Mouse (Mus musculus) naive thymus-derived CD4-positive, alpha-beta T cell, adult 2 months (primary cell): ENCODE measurements around the gene Ccar1.
"Not testable (repeated sequence)": the region's sequence is repeated elsewhere in the genome, so short reads cannot be mapped to it uniquely, and the experiment has no call there.

Source experiments
- DNase-seq: peaks from one replicate; pipeline ENCODE4 v3.0.0-alpha.2; 2011; ENCODE audit warnings: low read depth

The Ccar1 gene

DNA sequence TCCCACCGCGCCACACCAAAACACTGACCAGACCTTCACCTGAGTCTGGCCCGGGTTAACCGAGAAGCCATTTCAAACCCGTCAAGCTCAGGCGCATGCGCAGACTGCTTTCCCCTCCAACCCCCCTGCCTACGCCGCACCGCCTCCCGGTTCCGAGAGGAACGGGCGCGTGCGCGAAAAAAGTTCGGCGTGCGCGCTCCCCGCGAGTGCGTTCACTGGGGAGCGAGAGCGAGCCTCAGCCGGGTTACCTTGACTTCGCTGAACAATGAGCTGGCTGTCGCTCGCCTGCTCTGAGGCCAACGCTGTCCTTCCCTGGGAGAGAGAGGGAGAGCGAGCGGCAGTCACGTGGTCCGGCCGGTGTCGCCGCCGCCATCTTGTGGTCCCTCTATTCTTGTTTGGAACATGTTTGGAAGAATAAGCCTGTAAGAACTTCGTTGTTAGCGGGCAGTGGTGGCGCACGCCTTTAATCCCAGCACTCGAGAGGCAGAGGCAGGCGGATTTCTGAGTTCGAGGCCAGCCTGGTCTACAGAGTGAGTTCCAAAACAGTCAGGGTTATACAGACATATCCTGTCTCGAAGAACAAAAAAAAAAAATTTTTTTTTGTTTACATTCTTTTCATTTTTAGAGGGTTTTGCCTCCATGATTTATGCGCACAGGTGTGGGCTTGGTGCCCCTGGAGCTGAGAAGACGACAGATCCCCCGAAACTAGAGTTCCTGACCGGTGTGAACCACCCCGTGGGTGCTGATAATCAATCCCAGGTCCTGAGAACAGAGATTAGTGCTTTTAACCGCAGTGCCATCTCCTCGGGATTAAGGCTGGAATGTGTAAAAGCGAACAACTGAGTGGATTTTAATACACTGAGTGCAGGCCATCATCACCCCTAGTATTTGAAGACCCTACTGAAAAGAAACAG is at the start of gene Ccar1:
Gene Ccar1, minus strand, starts transcription at position 110 of the 914 bp plus-strand sequence.
- DNase-seq = peak; percentile 100

DNA sequence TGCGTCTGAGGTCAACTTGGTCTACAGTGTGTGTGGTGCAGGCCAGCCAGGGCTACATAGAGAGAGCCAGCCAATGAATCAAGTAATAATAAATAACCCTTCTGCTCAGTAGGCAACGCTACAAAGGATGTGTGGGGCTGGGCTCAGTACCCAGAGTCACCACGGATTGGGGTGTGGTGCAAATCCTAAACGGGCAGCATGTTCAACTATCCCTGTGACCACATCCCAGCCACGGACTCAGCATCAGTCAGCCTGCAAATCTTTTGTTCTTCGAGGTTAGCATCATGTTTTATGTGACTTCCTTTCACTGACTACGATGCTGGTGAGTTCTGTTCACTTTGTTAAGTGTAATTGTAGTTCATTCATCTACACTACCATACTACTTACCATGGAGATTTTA is 48.6 kb upstream of the Ccar1 start:
- DNase-seq = peak; percentile 58

DNA sequence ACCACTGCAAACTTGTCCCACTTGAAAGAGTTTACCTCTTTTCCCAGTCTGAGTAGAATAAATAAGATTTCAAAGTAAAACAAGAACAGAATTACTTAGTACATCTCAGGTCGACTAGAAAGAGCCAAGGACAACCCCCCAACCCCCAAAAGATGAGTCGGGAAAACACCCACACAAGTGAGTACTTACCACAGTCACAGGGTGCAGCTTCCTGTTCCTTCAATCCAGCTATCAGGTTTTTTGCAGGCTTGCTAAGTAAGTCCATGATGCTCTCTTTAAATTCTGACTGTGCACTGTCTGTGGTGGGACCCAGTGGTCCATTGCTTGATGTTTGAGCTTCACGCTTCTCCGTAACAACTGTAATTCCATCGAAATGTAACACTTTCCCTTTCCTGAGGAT is 45.9 kb upstream of the Ccar1 start:
- no peak for DNase-seq

DNA sequence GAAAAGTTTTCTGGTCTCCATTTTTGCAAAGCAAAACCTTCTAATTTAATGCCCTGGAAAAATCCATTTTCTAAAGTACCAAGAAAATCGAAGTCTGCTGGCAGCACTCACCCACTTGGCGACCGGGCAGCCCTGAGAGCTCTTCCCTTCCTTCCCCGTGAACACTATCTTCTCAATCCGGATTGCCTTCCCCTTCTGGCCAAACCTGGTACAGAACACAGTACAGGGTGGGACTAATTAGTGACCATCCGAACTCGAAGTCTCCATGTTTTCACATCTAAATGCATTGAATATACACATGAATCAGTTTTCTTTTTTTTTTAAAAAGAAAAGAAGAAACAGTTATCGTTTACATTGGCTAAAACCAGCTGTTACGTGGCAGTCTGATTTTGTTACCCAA is 40.7 kb upstream of the Ccar1 start:
- DNase-seq = no peak

DNA sequence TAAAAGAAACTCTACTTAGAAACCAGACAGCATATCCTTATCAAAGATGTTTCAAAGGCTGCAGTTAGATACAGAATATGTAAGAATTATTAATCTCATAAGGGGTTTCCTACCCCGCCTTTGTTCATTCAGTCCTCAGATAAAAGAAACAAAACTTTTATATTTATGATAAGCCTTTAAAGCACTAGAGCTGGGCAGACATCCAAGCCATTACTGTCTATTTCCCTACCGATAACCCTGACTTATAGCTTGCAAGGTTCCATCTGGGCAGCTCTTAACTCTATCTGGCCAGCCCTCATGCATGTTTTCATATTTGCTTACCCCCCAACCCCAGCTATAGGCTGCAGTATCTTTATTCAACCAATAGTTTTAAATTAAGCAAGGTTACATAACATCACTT is 39.5 kb upstream of the Ccar1 start:
- DNase-seq = no peak

DNA sequence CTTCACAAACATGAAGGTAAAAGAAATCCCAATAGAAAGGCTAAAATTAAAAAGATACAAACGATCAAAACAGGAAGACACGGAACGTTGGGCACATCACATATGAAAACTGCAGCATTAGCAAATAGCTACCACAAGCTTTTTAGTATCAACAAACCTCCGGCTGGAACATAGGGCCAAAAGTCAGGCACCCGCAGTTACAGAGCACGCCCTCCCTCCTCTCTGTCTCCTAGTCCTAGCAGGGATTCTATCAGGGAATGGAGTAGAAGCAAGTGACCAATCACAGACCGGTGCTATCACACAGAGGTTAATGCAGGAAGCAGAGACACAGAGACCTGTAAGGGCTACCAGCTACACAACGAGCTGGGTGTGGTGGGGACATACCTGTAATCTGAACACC is 32.4 kb upstream of the Ccar1 start:
- no peak for DNase-seq

DNA sequence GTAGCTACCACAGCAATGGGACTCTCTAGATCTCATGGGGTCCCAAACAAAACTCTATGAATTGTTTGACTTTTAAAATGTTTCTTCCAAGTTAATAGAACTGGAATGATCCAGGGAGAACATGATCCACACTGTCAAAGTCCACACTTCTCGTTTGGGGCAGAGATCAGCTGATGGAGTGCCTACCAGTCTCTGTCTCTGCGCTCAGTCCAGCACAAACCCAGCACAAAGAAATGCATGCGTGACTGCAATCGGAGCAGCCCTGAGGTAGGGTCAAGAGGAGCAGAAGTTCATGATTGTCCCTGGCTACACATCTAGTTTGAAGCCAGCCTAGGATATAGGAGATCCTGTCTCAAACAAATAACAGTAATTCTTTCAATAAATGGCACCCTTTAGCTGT is 31.3 kb upstream of the Ccar1 start:
- DNase-seq = no peak

DNA sequence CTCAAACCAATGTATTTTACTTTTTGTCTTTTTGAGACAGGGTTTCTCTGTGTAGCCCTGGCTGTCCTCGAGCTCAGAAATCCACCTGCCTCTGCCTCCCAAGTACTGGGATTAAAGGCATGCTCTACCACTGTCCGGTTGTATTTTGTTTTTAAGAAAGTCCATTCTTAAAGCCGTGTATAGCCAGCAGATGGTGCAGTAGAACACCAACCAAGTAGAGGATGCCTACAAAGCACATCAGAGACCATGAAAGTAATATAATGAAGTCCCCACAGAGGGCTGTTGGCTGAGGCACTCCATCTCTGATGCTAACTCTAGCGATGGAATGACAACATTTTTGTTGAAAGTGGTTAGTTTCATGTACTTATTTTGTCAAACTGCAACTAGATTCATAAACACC is 17.9 kb upstream of the Ccar1 start:
- DNase-seq = peak; percentile 49

DNA sequence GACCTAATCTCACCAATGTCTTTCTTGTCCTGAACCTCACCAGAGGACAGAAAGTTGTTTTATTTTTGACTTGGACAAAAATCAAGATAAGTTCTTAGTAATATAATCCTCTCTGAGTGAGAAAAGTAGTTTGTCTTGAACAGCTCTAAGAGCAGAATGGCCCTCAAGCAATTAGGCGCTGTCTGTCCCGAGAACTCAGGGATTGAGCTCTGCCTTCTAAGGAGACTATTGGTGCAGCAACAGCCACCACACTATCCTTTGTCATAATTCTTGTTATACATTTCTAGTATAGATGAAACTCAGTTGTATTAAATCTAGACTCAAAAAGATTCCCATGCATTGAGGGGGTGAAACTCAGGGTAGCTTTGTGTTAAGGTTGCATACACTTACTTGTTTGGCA is 16.7 kb upstream of the Ccar1 start:
- DNase-seq = no peak

DNA sequence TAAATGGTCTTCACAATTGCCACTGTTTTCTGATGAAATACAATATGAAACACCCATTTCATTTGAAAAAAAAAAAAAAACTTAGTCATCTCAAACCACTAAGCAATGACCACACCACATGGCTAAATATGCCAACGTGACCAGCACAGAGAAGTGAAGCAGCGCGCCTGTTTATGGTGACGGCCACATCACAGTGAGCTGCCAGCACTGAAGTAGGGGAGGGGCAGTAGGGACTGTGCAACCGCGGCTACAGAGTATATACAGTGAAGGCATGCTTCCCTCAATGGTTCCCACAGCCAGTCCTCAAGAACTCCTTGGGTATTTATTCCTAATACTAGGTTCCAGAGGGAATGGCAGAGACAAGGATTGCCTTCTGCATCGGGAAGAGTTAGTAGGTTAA is 16.2 kb upstream of the Ccar1 start:
- no peak for DNase-seq

DNA sequence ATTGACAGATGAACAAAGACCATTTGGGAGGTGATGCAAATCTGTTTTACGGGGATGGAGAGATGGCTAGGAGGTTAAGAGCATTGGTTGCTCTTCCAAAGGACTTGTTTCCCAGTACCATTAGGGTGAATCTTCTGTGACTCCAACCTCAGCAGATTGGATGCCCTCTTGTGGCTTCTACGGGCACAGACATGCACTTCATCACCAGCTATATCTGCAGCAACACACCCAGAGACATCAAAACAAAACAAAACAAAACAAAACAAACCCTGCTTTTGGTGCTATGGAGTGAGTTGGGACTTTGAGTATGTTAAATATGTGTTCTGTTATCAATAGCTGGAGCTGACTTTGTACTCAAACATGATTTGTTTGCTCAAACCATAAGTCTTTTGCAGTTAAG is 12.0 kb upstream of the Ccar1 start:
- DNase-seq = peak; percentile 46

DNA sequence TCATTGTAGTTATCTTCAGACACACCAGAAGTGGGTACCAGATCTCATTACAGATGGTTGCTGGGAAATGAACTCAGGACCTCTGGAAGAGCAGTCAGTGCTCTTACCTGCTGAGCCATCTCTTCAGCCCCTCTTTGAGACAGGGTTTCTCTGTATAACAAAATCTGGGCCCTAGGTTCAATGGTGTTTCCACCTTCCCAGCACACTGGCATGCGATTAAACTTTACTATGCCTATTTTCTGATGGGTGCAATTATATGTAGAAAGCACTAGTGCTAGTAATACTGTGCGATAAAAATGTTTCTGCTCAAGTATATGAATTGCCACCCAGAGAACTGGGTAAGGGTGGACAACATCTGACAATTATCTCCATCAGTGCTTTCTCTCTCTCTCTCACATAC is 11.2 kb upstream of the Ccar1 start:
- no peak for DNase-seq

DNA sequence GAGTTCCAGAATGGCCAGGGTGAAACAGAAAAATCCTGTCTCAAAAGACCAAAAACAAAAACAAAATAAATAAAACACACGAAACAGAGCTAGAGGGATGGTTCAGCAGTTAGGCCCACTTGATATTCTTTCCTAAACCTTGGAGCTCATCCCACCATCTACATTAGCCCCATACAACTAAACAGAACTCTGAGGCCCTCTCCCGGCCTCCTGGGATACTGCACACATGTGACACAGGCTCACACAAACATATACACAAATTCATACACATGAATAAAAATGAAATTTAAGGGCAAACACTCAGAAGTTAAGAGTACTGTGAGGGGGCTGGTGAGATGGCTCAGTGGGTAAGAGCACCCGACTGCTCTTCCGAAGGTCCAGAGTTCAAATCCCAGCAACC is 2.1 kb upstream of the Ccar1 start:
- no peak for DNase-seq

DNA sequence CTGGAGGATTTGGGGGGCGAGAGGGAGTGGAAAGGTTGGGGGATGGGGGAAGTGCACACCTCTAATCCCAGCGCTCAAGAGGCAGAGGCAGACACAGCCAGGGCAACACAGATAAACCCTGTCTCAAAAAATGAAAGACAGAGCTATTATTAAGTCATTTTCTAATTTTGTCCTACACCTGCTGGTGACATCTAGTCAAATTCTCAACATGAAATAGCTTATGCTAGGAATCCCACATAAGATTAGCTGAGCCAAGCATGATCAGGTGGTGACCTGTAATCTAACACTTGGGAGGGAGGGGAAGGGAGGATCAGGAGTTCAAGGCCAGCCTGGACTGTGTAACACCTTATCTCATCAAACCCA is 986 bp upstream of the Ccar1 start:
- peak; percentile 42 for DNase-seq

DNA sequence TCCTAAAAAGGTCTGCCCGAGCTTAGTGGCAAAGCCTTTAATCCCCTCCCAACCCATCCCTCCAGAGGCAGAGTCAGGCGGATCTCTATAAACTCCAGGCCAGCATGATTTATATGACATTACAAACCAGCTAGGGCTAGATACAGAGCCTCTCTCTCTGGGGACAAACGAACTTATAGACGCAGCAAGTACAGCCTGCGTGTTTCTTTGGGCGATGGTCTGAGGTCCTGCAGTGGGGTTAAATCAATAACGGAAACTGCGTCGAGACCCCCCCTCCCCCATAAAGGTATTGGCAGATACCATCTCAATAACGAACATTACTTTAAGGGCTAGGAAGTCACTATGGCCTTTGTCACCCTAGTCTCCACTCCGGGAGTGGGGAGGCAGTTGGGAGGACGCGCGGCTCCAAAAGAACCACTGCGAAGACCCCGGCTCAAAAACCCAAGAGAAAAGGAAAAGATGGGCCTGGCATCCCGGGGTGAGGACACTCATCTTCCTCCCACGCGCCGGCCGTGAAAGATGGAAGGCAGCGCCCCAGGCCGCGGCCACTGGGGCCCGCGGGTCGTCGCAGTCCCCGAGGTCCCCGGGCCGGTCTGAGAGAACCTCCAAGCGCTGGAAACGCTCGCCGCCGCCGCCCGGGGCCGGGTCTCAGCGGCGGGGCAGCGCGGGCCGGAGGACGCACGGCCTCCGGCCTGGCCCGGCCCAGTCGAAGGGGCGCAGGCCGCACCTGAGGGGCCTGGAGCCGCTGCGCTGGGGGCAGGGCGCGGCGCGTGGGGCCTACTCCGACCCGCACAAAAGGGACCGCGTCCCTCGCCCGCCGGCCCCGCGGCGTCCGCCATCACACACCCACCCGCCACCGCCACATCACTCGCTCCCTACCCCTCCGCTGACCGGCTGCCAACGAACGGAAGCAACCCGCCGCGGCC is 572 bp downstream of the Ccar1 start:
- peak; percentile 45 for DNase-seq

DNA sequence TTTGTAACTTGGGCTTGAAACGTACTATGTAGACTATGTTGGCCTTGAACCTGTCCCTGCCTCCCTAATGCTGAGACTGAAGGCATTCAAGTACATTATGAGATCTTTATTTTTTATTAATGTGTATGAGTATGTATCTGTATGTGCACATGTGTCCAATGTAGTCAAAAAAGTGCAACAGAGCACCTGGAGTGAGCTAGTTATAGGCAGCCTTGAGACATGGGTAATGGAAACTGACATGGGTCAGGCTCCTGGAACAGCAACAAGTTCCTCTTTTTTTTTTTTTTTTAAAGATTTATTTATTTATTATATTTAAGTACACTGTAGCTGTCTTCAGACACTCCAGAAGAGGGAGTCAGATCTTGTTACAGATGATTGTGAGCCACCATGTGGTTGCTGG is 10.3 kb downstream of the Ccar1 start:
- not testable (repeated sequence) for DNase-seq

DNA sequence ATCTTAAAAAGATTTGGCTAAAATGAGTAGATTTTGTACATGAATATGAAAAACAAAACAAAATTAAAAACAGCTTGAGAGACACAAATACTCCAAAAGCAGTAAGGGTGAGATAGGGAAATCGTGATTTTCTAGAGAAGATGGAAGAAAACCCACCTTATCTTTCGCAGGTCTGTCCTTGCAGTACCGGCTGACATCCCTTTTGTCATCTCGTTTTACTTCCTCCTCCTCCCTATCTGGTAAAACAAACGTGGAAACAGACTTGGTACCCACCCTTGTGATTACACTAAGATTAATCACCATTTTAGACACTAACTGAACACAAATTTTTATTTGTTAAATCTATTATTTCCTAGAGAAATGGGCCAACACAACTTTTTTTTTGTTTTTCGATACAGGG is 41.3 kb downstream of the Ccar1 start:
- DNase-seq = no peak

DNA sequence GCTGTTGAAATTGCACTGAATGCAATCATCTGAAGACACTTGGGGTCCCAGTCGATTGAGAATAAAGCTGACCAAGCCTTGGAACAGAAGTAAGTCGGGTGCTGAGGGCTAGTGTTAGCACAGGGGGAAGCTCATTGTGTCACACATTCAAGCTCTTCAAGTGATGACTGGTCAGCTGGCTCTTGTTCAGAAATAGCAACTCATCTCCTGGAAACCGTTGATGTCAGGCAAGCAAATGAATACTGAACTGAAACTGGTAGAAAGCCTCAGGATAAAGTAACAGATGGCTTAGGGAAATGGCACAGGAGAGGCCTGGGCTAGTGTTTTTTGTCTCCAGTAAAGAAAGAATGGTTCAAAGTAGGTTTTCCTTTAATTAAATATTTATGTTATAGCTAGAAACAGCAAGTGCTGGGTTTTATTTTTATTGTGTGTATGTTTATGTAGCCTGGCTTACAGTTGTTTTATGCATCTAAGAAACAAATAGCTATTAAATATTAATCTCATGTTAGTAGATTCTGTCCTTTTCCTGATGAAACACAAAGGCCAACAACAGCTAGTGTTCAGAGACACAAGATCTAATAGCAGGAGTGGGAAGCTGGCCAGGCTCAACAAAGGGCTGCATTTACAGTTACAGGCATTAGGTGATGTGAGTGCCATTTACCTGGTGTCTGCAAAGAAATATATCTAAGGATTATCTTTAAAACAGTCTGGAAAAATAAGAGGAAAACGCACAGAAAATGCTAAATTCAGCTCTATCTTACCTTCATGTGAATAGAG is 51.9 kb downstream of the Ccar1 start:
- DNase-seq = no peak

DNA sequence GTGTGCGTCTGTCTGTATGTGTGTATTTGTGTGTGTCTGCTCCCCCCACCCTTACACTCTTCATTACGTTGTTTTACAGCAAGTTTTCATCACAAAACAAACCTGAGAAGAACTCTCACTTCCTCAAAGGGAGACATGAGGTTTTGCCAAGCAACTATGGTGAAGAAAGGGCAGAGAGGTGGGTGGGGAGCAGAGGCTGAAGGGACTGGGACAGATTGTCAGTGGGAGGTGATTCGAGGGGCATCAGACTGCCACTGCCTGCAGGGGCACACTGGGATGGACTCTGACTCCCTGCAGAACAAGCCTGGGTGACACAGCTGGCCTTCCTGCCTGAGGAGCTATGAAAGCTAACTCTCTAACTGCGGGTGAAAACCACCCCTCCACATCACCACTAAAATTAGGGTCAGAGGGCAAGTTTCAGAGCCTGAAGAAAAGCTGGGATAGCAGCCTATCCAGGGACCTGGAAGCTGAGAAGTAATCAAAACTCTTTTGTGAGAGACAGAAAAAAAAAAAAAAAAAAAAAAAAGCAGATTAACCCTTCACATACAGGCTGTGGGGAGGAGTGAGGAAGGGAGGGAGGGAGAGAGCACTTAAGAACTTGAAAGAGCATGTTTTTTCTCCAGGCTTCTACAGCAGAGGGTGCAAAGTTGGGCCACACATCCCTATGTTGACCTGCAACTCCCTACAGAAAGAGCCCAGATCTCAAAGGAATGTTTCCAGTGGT is 55.0 kb downstream of the Ccar1 start:
- no peak for DNase-seq

DNA sequence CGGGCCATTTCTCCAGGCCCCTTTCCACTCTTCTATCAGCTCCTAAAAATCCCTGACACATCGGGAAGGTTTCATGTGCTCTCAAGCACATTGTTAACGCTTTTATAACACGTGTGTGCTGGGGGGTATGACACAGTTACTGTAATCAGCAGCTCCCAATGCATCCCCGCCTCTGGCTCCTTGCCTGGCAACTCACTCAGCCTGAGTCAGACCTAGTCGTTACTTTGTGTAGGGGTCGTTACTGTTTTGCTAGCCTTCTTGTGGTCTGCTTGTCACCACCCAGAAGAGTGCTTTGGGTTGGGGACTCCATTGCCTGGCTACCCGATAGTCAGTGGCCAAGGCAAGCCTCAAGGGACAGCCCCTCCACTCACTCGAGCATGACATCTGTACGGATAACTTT is 61.3 kb downstream of the Ccar1 start:
- no peak for DNase-seq
